Mouse (Mus musculus) limb, embryonic 12.5 days (tissue): ENCODE measurements around the gene Rbbp8nl. TPM values are rescaled to one million over a fixed set of nuclear protein-coding genes. Genes with fewer than 3 reads are reported as not detected.

Experiments
- ATAC-seq: fragments of 200-750 bp; cut with Nextera tagmentation; 2 replicates; pipeline ENCODE4 v1.8.0; 2017; ENCODE audit warnings: low read depth, moderate TSS enrichment; ENCODE audit not compliant: insufficient number of reproducible peaks, insufficient read depth, low FRiP score, low TSS enrichment
- H3K27ac ChIP-seq: fragments of 300-500 bp; sonication (generic); 2 replicates; pipeline ENCODE4 v1.5.1; 2016; ENCODE audit warnings: mild to moderate bottlenecking, moderate library complexity
- H3K27me3 ChIP-seq: fragments of 300-500 bp; sonication (generic); 2 replicates; pipeline ENCODE4 v1.6.1; 2016; ENCODE audit warnings: mild to moderate bottlenecking, moderate library complexity
- H3K36me3 ChIP-seq: fragments of 300-500 bp; sonication (generic); 2 replicates; pipeline ENCODE4 v1.6.1; 2016; ENCODE audit warnings: mild to moderate bottlenecking, moderate library complexity
- H3K4me1 ChIP-seq: fragments of 300-500 bp; sonication (generic); replicated peaks from 2 replicates; pipeline ENCODE4 v1.6.1; 2016
- H3K4me2 ChIP-seq: fragments of 300-500 bp; sonication (generic); 2 replicates; pipeline ENCODE4 v1.6.1; 2016; ENCODE audit warnings: mild to moderate bottlenecking, moderate library complexity
- H3K4me3 ChIP-seq: fragments of 300-500 bp; sonication (generic); replicated peaks from 2 replicates; pipeline ENCODE4 v1.5.1; 2016; ENCODE audit warnings: mild to moderate bottlenecking
- H3K9ac ChIP-seq: fragments of 300-500 bp; sonication (generic); replicated peaks from 2 replicates; pipeline ENCODE4 v1.6.1; 2016; ENCODE audit warnings: mild to moderate bottlenecking, moderate library complexity
- H3K9me3 ChIP-seq: fragments of 300-500 bp; sonication (generic); 2 replicates; pipeline ENCODE4 v1.6.1; 2016; ENCODE audit warnings: mild to moderate bottlenecking, moderate library complexity
- WGBS: fragments of 180-500 bp; shearing (Covaris S2); methylation state at CpG from one replicate; pipeline ENCODE4 v1.1.7; 2016; 5-methylcytosine and 5-hydroxymethylcytosine counted together
- polyA plus RNA-seq: library from polyadenylated mRNA; unstranded; fragments of >200 nt; fragmentation: Nextera tagmentation; extraction: Ambion mirVana; gene quantifications from 2 replicates; pipeline ENCODE4 v1.2.1, GENCODE M21; 2016

Rbbp8nl gene
- polyA plus RNA-seq, 1 experiment from 2014 or later = 0.56 TPM

DNA sequence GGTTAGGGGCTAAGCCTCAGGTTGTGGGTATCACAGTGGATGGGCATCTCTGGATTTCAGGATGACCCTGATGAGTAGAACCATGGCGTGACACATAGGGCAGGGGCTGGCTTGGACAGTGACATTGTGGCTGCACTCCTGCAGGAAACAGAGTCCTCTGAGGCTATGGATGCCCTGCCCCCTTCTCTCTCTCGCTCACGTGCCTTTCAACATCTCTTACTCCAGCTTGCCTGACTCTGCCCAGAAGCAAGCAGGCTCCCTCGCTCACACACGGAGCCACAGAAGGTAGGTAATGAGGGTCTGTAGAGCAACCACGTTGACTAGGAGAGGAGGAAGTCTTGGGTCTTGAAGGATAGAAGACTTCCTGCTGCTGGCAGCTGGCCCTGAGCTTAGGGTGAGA, 824 bp upstream of the Rbbp8nl start:
- Histone ChIP-seq H3K9ac (no peak overlapping the region), H3K27me3 (no peaks in the 10 kb centered on the region; the same call in 1 of the 2 replicates), H3K9me3 (no peaks in the 10 kb centered on the region), H3K4me3 (no peak overlapping the region), H3K4me2 (no peak overlapping the region), H3K36me3 (no peaks in the 10 kb centered on the region), H3K27ac (no peak overlapping the region), H3K4me1 (peaks cover 9% of the 10 kb centered on the region)
- WGBS = 54% methylated on average over 6 of the region's 6 CpGs
- ATAC-seq = no peak

DNA sequence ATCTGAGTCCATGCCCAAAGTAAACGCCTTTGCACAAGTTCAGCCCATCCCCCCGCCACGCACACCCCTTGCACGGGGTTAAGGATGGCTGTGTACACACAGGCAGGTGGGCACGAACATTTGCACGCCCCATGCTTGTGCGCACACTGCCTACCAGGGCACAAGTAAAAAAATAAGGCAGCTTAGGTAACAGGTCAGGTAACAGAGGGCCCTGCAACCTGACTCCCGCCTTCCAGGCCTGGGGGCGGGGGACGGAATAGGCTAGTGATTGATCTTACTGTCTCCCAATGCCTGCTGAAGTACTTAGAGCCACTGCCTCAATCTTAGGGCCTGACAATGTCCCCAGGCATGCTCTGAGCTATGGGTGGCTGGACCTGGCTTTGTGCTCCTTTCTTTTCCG, 713 bp downstream of the Rbbp8nl start:
- H3K4me2 ChIP-seq = peak overlapping the region; percentile 21; the same call in 1 of the 2 replicates
- H3K27me3 ChIP-seq = no peaks in the 10 kb centered on the region; the same call in 1 of the 2 replicates
- H3K9me3 ChIP-seq = no peaks in the 10 kb centered on the region
- no peak for ATAC-seq
- no peak overlapping the region for H3K4me3 ChIP-seq
- H3K4me1 ChIP-seq = peaks cover 9% of the 10 kb centered on the region
- no peaks in the 10 kb centered on the region for H3K36me3 ChIP-seq
- WGBS = 44% methylated on average over 11 of the region's 11 CpGs
- H3K9ac ChIP-seq = no peak overlapping the region
- no peak overlapping the region for H3K27ac ChIP-seq

DNA sequence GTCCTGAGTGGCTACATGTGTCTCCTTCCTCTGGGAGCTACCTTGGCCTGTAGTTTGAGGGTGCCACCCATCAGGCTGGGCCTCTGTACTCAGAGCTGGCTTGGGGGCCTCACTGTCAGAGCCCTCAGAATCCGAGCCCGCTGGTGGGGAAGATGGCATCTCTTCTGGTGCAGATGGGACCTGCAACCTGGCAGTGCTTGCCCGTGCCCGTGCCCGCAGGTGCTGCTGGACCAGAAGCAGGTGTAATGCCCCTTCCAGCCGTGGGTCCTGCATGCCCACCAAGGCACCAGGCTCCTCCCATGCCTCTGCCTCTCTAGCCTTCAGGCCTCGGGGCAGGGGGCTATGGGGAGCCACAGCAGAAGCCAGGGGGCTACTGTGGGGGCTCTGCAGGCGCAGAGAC, 10.4 kb downstream of the Rbbp8nl start:
- WGBS = 84% methylated on average over 8 of the region's 8 CpGs
- Histone ChIP-seq H3K27me3 (peaks cover 9% of the 10 kb centered on the region; the same call in 1 of the 2 replicates), H3K9me3 (no peaks in the 10 kb centered on the region), H3K4me3 (no peak overlapping the region), H3K4me1 (0 out of 2 replicates have a peak, but pooled peaks cover 8% of the 10 kb centered on the region), H3K9ac (no peak overlapping the region), H3K4me2 (no peak overlapping the region), H3K36me3 (no peaks in the 10 kb centered on the region), H3K27ac (no peak overlapping the region)
- no peak for ATAC-seq

DNA sequence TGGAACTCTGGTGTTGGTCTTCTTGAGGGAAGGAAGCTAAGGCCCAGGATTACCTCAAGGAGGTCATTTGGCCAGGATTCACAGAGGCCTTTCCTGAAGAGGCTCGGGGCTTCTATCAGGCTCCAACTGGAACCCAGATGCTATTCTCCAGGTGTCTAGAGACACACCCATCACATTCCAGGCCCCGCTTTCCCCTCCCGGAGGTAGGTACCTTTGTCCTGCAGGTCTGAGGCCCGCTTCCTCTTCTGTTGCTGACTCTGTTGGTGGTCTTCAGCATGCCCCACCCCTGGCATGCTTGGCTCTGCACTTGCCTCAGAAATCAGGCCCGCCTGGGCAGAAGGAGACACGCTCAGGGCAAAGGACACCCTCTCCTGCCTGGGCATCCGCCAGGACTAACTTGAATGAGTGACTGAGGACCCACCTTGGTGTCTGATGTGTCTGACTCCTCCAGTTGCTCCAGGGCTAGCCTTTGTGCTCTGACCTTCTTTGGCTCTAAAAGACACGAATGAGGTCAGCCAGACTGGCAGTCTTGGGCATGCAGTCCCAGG, 11.8 kb downstream of the Rbbp8nl start:
- Histone ChIP-seq H3K4me3 (no peak overlapping the region), H3K27me3 (peaks cover 15% of the 10 kb centered on the region; the same call in 1 of the 2 replicates), H3K4me1 (peaks cover 12% of the 10 kb centered on the region; the same call in 1 of the 2 replicates), H3K4me2 (no peak overlapping the region), H3K9me3 (no peaks in the 10 kb centered on the region), H3K36me3 (no peaks in the 10 kb centered on the region), H3K9ac (no peak overlapping the region), H3K27ac (no peak overlapping the region)
- ATAC-seq = no peak
- 66% methylated on average over 8 of the region's 8 CpGs for WGBS

DNA sequence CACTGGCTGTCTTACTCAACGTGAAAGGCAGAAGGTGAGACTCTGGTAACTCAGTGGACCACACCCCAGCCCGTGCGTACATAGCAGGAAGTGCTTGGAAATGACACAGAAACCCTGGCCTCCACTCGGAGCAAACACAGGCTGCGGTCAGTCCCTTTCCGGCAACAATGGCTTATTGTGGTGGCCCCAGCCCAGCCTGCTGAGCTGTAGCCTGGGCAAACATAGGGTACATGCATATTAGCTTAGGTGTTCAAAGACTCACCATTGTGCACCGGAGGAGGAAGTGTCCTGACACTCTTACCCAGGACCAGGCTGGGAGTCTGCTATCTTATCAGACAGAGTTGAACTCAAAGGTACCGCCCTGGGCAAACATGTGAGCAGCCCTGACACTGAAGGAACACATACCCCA, 12.8 kb downstream of the Rbbp8nl start:
- H3K9ac ChIP-seq = no peak overlapping the region
- no peaks in the 10 kb centered on the region for H3K36me3 ChIP-seq
- no peak overlapping the region for H3K4me3 ChIP-seq
- H3K9me3 ChIP-seq = no peaks in the 10 kb centered on the region
- no peak for ATAC-seq
- H3K27me3 ChIP-seq = peaks cover 15% of the 10 kb centered on the region; the same call in 1 of the 2 replicates
- no peak overlapping the region for H3K4me2 ChIP-seq
- H3K27ac ChIP-seq = no peak overlapping the region
- 78% methylated on average over 8 of the region's 8 CpGs for WGBS
- peaks cover 19% of the 10 kb centered on the region for H3K4me1 ChIP-seq

DNA sequence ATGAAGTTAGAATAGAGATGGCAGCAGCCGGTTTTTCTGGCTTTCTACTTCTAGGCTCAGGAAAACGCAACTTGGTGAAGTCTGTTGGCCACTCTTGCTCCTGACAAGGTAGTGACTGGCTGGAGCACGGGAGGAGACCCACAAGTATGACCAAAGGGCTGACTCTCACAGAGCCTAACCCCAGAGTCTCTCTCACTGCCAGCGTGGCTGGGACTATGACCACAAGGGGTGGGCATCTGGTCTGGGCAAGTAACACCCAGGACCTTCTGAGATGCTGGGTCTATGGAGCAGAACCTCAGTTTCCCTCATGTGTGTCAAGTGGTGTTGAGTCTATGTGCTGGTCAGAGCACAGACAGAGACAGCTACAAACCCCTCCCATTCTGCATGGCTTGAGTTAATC, 13.3 kb downstream of the Rbbp8nl start:
- Histone ChIP-seq H3K27ac (no peak overlapping the region), H3K4me3 (no peak overlapping the region), H3K4me1 (peaks cover 24% of the 10 kb centered on the region), H3K9ac (no peak overlapping the region), H3K27me3 (peaks cover 15% of the 10 kb centered on the region; the same call in 1 of the 2 replicates), H3K4me2 (peak overlapping the region; percentile 23; the same call in 1 of the 2 replicates), H3K9me3 (no peaks in the 10 kb centered on the region), H3K36me3 (no peaks in the 10 kb centered on the region)
- ATAC-seq = no peak
- 50% methylated on average over 4 of the region's 4 CpGs for WGBS

DNA sequence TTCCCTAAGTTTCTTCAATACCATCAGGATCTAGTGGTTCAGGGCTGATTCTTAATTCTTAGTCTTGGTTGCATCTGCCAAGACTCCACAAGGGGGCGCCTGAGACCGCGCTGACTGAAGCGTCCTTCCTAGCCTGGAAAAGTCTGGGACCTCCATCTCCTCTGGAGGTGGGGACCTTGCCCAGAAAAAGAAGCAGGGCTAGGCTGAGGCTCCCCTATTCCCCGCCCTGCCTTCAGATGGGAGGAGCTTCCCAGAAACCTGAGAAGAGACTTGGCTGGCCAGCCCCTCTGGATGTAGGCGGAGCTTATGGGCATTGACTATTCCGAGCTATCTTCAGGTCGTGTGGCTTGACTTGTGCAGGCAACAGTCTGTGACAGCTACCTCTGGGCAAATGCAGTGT, 13.8 kb downstream of the Rbbp8nl start:
- H3K4me3 ChIP-seq = no peak overlapping the region
- WGBS = 1% methylated on average over 8 of the region's 8 CpGs
- peaks cover 24% of the 10 kb centered on the region for H3K4me1 ChIP-seq
- H3K27me3 ChIP-seq = peaks cover 15% of the 10 kb centered on the region; the same call in 1 of the 2 replicates
- no peaks in the 10 kb centered on the region for H3K9me3 ChIP-seq
- no peaks in the 10 kb centered on the region for H3K36me3 ChIP-seq
- H3K9ac ChIP-seq = no peak overlapping the region
- no peak overlapping the region for H3K27ac ChIP-seq
- peak overlapping the region; percentile 23; the same call in 1 of the 2 replicates for H3K4me2 ChIP-seq
- ATAC-seq = peak; percentile 40

DNA sequence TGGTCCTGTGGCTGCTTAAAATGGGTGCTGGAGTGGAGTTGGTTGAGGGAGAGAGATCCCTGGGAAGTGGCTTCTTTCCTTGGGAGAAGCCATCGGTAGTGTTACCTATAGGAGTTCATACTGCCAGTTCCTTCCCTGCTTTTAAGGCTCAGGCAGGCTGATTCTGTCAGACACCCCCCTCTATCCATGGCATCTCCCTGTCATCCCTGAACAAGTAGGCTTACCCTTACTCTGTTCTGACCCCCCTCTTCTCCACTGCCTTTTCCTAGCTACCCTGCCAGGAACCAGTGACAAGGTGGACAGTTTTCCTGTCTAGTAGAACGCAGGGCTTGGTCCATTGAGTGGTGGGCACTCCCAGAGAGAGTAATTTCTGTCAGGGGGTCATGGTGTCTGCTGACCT, 15.2 kb downstream of the Rbbp8nl start:
- Histone ChIP-seq H3K27ac (no peak overlapping the region), H3K27me3 (peaks cover 15% of the 10 kb centered on the region; the same call in 1 of the 2 replicates), H3K36me3 (peaks cover 11% of the 10 kb centered on the region), H3K4me2 (no peak overlapping the region), H3K4me3 (no peak overlapping the region), H3K4me1 (peaks cover 24% of the 10 kb centered on the region), H3K9ac (no peak overlapping the region), H3K9me3 (no peaks in the 10 kb centered on the region)
- WGBS = 92% methylated on average over 2 of the region's 2 CpGs
- ATAC-seq = no peak

DNA sequence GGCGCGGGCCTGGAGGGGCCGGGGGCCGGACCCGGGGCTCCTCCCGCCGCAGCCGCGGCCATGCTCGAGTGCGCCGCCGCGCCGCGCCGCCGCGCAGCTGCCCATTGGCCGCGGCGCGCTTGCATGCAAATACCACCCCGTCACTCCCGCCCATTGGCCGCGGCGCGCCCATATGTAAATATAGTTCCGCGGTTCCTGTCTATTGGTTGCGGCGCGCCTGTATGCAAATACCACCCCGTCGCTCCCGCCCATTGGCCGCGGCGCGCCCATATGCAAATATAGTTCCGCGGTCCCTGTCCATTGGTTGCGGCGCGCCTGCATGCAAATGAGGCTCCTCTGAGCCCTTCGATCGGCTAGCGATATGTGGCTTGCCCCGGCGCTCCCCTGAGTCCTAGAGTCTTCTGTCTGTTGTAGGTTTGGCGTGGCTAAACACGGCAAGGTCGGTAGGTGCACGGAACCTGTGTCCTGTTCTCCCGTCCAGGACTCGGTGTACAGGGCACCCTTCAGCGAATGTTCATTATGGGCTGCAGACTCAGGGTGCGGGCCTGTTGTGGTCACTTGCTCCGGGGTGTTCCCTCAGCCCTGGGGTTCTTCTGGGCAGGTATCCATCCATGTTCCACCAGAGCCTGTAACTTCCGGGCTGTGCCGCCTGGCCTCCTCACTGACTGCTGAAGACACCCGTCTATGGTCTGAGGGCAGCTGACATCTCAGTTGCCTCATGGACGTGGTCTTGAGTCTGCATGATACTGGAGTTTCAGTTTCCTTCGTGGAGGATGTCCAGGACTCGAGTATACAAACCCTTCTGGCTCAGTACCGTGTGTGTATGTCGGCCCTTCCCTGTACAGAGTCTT, 16.1 kb downstream of the Rbbp8nl start, which contains the start of gene Cables2:
Gene Cables2, minus strand, starts transcription at position 103 of the 851 bp plus-strand sequence.
- peaks cover 24% of the 10 kb centered on the region for H3K4me1 ChIP-seq
- H3K36me3 ChIP-seq = peaks cover 14% of the 10 kb centered on the region
- peak within 1 kb of the TSS; percentile 95 for H3K4me3 ChIP-seq
- peak within 1 kb of the TSS; percentile 93 for H3K4me2 ChIP-seq
- H3K27me3 ChIP-seq = peaks cover 15% of the 10 kb centered on the region; the same call in 1 of the 2 replicates
- no peaks in the 10 kb centered on the region for H3K9me3 ChIP-seq
- WGBS = 8% methylated on average over 65 of the region's 68 CpGs
- peak within 1 kb of the TSS; percentile 67 for H3K27ac ChIP-seq
- peak; percentile 91 for ATAC-seq
- H3K9ac ChIP-seq = peak within 1 kb of the TSS; percentile 93

DNA sequence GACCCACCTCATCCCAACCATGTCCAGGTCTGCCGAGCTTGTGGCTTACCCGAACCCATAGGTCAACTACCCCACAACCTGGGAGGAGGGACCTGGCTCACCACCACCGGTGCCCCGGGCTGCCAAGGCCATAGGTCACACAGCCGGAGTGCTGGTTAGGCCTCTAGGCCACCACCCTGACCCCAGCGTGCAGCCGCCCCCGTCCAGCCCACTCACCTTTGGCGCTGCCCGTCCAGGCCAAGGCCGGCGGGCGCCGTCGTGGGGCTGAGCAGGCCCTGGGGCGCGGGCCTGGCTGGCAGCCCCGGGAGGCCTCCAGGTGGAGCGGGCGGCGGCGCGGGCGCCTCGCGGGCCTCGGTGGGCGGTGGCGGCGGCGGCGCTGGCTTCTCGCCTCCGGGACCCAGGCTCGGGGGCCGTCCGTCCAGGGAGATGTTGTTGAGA, 16.8 kb downstream of the Rbbp8nl start:
- Histone ChIP-seq H3K4me1 (peaks cover 24% of the 10 kb centered on the region), H3K4me2 (peak overlapping the region; percentile 93), H3K9me3 (no peaks in the 10 kb centered on the region), H3K4me3 (peak overlapping the region; percentile 95), H3K27ac (peak overlapping the region; percentile 67), H3K27me3 (peaks cover 15% of the 10 kb centered on the region; the same call in 1 of the 2 replicates), H3K9ac (peak overlapping the region; percentile 93), H3K36me3 (peaks cover 21% of the 10 kb centered on the region)
- ATAC-seq = peak; percentile 18
- WGBS = 0% methylated on average over 29 of the region's 37 CpGs

DNA sequence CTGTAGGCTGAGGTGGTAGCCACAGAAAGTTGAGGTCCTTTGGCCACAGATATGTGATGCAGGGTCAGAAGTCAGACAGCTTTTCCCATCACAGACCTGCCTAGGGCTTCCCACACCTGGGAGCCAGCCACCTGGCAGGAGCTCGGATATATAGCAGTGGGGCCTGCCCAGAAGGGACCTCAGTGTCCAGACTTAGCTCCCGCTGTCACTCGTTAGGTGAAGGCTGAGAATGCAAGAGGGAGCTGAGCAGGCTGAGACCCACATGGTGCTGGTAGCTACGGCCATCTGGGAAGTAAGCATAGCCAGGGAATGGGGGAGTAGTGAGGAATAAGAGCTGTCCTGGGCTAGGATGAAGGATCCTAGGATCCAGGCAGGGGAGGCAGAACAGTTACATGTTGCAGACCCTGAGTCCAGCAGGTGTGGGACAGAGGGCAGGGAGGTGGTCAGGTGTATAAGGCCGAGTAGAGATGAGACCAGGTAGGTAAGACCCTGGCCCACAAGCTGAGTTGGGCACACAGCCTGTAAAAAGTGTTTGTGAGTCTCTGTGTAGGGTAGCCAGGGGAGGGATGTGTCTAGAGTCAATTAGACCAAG, 17.8 kb downstream of the Rbbp8nl start:
- Histone ChIP-seq H3K27ac (no peak overlapping the region), H3K4me2 (peak overlapping the region; percentile 93), H3K27me3 (peaks cover 15% of the 10 kb centered on the region; the same call in 1 of the 2 replicates), H3K4me3 (peak overlapping the region; percentile 95), H3K9ac (peak overlapping the region; percentile 93), H3K4me1 (peaks cover 24% of the 10 kb centered on the region), H3K36me3 (peaks cover 31% of the 10 kb centered on the region), H3K9me3 (no peaks in the 10 kb centered on the region)
- 69% methylated on average over 5 of the region's 5 CpGs for WGBS
- no peak for ATAC-seq
